ENCODE assay signal across 8 mouse cellular contexts in genomic region chr2:132252542-132253528, GRCm38 (mm10). TPM values are rescaled to one million over a fixed set of nuclear protein-coding genes. Genes with fewer than 3 reads are reported as not detected.
A peak's percentile ranks its signal among the peaks of the same experiment; 100 is the strongest.
DNase-seq lines count a peak whose midpoint lies in the region; ATAC-seq lines count a peak whose summit lies in the region.

Gene Pcna, minus strand, starts transcription at chr2:132253314.

- peak; percentile 99 for ATAC-seq in intestine, embryonic 14.5 days (replicated peaks; ENCODE audit: low FRiP score, low TSS enrichment, low read depth)

- WGBS in intestine, embryonic 14.5 days = under 1% methylated on average over 75 of the region's 79 CpGs

- H3K4me1 ChIP-seq in intestine, embryonic 14.5 days (replicated peaks; ENCODE audit: control insufficient read depth, insufficient read depth, low read length) = peaks cover 15% of the 10 kb centered on the region

- H3K27ac ChIP-seq in intestine, embryonic 14.5 days (ENCODE audit: low read depth) = peak within 1 kb of the TSS; percentile 87

- peak; percentile 92 to 94 for DNase-seq in adrenal gland, adult 18-20 months (ENCODE audit: low spot score in 2 of 2)
- peak; percentile 99 for DNase-seq in embryo, embryonic 11 days
- peak; percentile 98 for DNase-seq in gastrocnemius, postnatal 25 days
- peak; percentile 96 for DNase-seq in intestine, embryonic 14.5 days (ENCODE audit: low spot score)
- DNase-seq in left cerebral cortex, postnatal 14 days (ENCODE audit: low spot score in 2 of 2) = peak; percentile 96 to 97
- DNase-seq in mesoderm, embryonic 11.5 days (ENCODE audit: low read depth, low spot score) = peak; percentile 97
- peak; percentile 95 to 97 for DNase-seq in right cerebral cortex, postnatal 36 days (ENCODE audit: low spot score in 2 of 2)
- peak; percentile 97 for DNase-seq in yolk sac, embryonic 10.5 days (ENCODE audit: low spot score)

- intact Hi-C loops in left cerebral cortex, postnatal 14 days (cut with DNase I) = no loop called here

- H3K4me2 ChIP-seq in intestine, embryonic 14.5 days (ENCODE audit: low read length) = peak within 1 kb of the TSS; percentile 78

- no peaks in the 10 kb centered on the region for H3K27me3 ChIP-seq in intestine, embryonic 14.5 days (replicated peaks; ENCODE audit: control insufficient read depth, insufficient read depth, low read length)

- H3K9ac ChIP-seq in intestine, embryonic 14.5 days (ENCODE audit: low read length) = peak within 1 kb of the TSS; percentile 57

- no peaks in the 10 kb centered on the region for H3K9me3 ChIP-seq in intestine, embryonic 14.5 days (ENCODE audit: control insufficient read depth, low read length)

- peak within 1 kb of the TSS; percentile 59 for H3K4me3 ChIP-seq in intestine, embryonic 14.5 days (ENCODE audit: low read depth, low read length)

- peaks cover 31% of the 10 kb centered on the region for H3K36me3 ChIP-seq in intestine, embryonic 14.5 days (ENCODE audit: control insufficient read depth, insufficient read depth, low read length)

RNA-seq across cellular contexts. Expression of gene Pcna, which starts in this region (rescaled TPM):
- total RNA-seq in adrenal gland, adult 18-20 months (2021) = 100 to 1,000 TPM in 1 of 2 experiments, 10 to 100 TPM in 1; 80.2 to 104 TPM
- 10 to 100 TPM; 18.4 to 22.9 TPM for total RNA-seq in gastrocnemius, postnatal 25 days (2021)
- 296 and 298 TPM in 2 replicates for polyA plus RNA-seq in intestine, embryonic 14.5 days (2014; fragmentation: Nextera tagmentation; extraction: Ambion mirVana)
- 10 to 100 TPM; 52.1 to 54.7 TPM for total RNA-seq in left cerebral cortex, postnatal 14 days (2021)

Comparison
In these comparisons a context has a peak if more than half of its experiments do, and no peak if none do; other contexts are left out.
1. Peak in every context shown above with its lines: DNase-seq, ATAC-seq, H3K4me3 ChIP-seq and H3K27ac ChIP-seq.